Mouse (Mus musculus) midbrain, embryonic 10.5 days (tissue): ENCODE data around the gene Mok. TPM values are rescaled to one million over a fixed set of nuclear protein-coding genes. Genes with fewer than 3 reads are reported as not detected.
"Not testable (repeated sequence)": the region's sequence is repeated elsewhere in the genome, so short reads cannot be mapped to it uniquely, and the experiment has no call there.

Source experiments
- DNase-seq: peaks from one replicate; pipeline ENCODE4 v3.0.0-alpha.2; 2017; ENCODE audit warnings: low spot score
- H3K27ac ChIP-seq: fragments of 300-500 bp; sonication (generic); replicated peaks from 2 replicates; pipeline ENCODE4 v1.5.1; 2016; ENCODE audit warnings: mild to moderate bottlenecking
- H3K27me3 ChIP-seq: fragments of 300-500 bp; sonication (generic); 2 replicates; pipeline ENCODE4 v1.6.1; 2016; ENCODE audit warnings: low read depth, mild to moderate bottlenecking; ENCODE audit not compliant: poor library complexity, severe bottlenecking
- H3K36me3 ChIP-seq: fragments of 300-500 bp; sonication (generic); 2 replicates; pipeline ENCODE4 v1.6.1; 2016; ENCODE audit warnings: mild to moderate bottlenecking, moderate library complexity
- H3K4me1 ChIP-seq: fragments of 300-500 bp; sonication (generic); 2 replicates; pipeline ENCODE4 v1.6.1; 2016
- H3K4me3 ChIP-seq: fragments of 300-500 bp; sonication (generic); 2 replicates; pipeline ENCODE4 v1.5.1; 2016; ENCODE audit warnings: mild to moderate bottlenecking, moderate library complexity
- H3K9me3 ChIP-seq: fragments of 300-500 bp; sonication (generic); replicated peaks from 2 replicates; pipeline ENCODE4 v1.6.1; 2016; ENCODE audit warnings: mild to moderate bottlenecking
- WGBS: fragments of 180-500 bp; shearing (Covaris S2); methylation state at CpG from one replicate; pipeline ENCODE4 v1.1.7; 2016; 5-methylcytosine and 5-hydroxymethylcytosine counted together
- polyA plus RNA-seq: library from polyadenylated mRNA; unstranded; fragments of >200 nt; fragmentation: Nextera tagmentation; extraction: Ambion mirVana; gene quantifications from 2 replicates; pipeline ENCODE4 v1.2.1, GENCODE M21; 2016

The Mok gene
- polyA plus RNA-seq, 1 experiment from 2014 or later, result 10.1 TPM

GRCm38 (mm10) chr12:110861256-110861655 is 20.5 kb upstream of the Mok start:
- Histone ChIP-seq H3K27ac (no peak overlapping the region), H3K27me3 (no peaks in the 10 kb centered on the region), H3K9me3 (no peaks in the 10 kb centered on the region), H3K4me3 (no peak overlapping the region), H3K36me3 (peaks cover 43% of the 10 kb centered on the region), H3K4me1 (peaks cover 29% of the 10 kb centered on the region)
- 56% methylated on average over 7 of the region's 7 CpGs for WGBS
- DNase-seq, result no peak

DNA sequence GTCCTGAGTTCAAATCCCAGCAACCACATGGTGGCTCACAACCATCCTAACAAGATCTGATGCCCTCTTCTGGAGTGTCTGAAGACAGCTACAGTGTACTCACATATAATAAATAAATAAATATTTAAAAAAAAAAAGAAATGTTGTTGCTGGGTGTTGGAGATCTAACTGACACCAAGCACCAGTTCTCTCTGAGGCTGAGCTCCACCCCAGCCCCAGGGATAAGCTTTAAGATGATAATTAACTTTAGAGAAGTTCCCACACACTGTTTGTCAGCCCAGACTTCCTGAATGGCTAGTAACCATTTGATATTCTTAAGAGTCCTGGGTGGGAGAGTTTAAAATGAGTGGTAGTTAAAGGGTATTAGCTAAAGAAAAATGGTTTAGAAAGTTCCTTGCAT is 19.6 kb upstream of the Mok start:
- no peaks in the 10 kb centered on the region for H3K9me3 ChIP-seq
- H3K27me3 ChIP-seq, result no peaks in the 10 kb centered on the region
- no peak overlapping the region for H3K4me3 ChIP-seq
- peaks cover 50% of the 10 kb centered on the region for H3K36me3 ChIP-seq
- peaks cover 19% of the 10 kb centered on the region for H3K4me1 ChIP-seq
- H3K27ac ChIP-seq, result no peak overlapping the region
- DNase-seq, result no peak

DNA sequence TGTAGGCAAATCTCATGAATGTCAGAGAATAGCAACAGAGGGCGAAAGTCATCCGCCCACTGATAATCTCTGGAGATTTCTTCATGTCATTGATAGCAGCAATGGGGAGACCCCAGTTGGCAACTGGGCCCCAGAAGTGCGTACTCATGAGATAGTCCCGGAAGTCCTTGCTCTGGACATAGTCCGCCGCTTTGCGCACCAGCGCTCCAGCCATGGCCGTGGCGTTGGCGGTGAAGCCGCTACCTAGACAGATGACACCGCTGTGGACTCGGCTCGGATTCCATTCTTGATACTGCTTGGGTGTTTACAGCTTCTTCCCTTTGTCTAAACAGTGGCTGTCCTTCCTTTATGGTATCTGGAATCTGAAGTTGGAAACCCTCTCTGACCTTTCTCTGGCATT is 17.9 kb upstream of the Mok start:
- not testable (repeated sequence) for DNase-seq, H3K27ac ChIP-seq
- whole genome bisulfite sequencing, result 99% methylated on average over 15 of the region's 15 CpGs

DNA sequence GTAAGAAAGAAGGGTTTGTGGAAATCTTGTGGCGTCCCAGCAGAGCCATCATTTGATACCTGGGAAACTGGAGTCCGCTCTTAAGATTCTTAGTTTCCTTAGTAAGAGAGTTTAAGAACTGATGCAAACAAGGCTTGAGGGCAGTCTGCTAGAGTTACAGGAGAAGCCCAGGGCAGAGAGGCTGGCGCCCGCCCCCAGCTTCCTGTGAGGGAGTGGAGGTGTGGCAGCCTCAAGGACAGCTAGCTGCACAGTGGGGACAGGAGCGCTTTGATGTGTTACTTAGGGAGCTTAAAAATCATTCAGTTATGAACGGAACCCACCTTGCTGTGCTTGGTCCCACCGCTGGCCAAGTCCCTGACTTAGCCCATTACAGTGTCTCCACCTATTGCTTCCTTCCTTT is 16.5 kb upstream of the Mok start:
- Histone ChIP-seq H3K9me3 (no peaks in the 10 kb centered on the region), H3K27me3 (no peaks in the 10 kb centered on the region), H3K4me3 (no peak overlapping the region), H3K4me1 (peaks cover 10% of the 10 kb centered on the region), H3K27ac (no peak overlapping the region), H3K36me3 (peaks cover 39% of the 10 kb centered on the region)
- WGBS, result 93% methylated on average over 7 of the region's 7 CpGs
- DNase-seq, result no peak

More for the DNA sequence above, 17.9 kb upstream of the Mok start:
- not testable (repeated sequence) for H3K9me3 ChIP-seq, H3K4me3 ChIP-seq, H3K4me1 ChIP-seq, H3K27me3 ChIP-seq
- H3K36me3 ChIP-seq, result peaks cover 47% of the 10 kb centered on the region

- WGBS, result 91% methylated on average over 32 of the region's 32 CpGs
Measured at GRCm38 (mm10) chr12:110854786-110855737, 14.3 kb upstream of the Mok start.

DNA sequence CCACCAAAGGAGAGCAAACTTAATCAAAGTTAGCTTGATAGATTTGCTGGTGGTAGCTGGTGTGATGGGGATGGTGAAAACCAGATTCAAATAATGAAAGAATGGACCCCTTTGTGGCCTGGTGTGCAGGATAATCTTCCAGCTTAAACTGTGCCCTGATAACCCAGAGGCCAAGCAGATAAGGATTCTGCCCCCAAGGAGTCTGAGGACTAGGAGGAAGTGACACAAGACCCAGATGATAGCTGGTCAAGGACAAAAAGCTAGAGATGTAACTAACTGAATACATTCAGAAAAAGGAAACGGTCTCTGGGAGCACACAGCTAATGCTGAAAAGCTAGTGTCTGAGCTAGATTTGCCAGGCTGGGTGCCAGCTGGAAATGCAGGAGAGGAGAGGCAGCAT is 11.2 kb upstream of the Mok start:
- peaks cover 16% of the 10 kb centered on the region for H3K36me3 ChIP-seq
- H3K4me1 ChIP-seq, result peaks cover 22% of the 10 kb centered on the region
- H3K9me3 ChIP-seq, result no peaks in the 10 kb centered on the region
- peaks cover 14% of the 10 kb centered on the region for H3K27me3 ChIP-seq
- DNase-seq, result no peak
- H3K4me3 ChIP-seq, result no peak overlapping the region
- H3K27ac ChIP-seq, result no peak overlapping the region
- WGBS, result 94% methylated on average over 1 of the region's 1 CpGs

More at GRCm38 (mm10) chr12:110854786-110855737, 14.3 kb upstream of the Mok start:
- Histone ChIP-seq H3K4me1 (peaks cover 16% of the 10 kb centered on the region), H3K36me3 (peaks cover 24% of the 10 kb centered on the region), H3K9me3 (no peaks in the 10 kb centered on the region), H3K4me3 (no peak overlapping the region), H3K27ac (no peak overlapping the region), H3K27me3 (no peaks in the 10 kb centered on the region)
- DNase-seq, result no peak

DNA sequence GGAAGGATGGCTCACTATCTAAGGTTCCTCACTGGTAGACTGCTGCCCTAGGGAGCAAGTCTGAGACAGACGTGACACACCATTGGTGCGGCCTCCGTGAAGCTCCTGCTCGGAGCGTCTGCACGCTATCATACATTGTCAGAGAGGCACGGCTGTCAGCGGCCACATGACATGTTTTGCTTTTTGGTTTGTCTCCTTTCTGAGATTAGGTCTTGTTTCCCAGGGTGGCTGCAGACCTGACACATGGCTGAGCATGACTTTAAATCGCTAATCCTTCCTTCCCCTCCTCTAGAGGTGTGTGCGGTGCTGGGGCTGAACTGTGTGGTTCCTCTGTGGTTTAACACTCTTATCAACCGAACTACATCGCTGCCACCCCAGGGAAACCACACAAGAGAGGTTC is 10.7 kb upstream of the Mok start:
- H3K9me3 ChIP-seq, result no peaks in the 10 kb centered on the region
- no peak for DNase-seq
- peaks cover 24% of the 10 kb centered on the region for H3K4me1 ChIP-seq
- H3K4me3 ChIP-seq, result peak overlapping the region; percentile 98
- H3K27ac ChIP-seq, result no peak overlapping the region
- 85% methylated on average over 12 of the region's 12 CpGs for WGBS
- peaks cover 19% of the 10 kb centered on the region for H3K27me3 ChIP-seq
- H3K36me3 ChIP-seq, result peaks cover 14% of the 10 kb centered on the region

DNA sequence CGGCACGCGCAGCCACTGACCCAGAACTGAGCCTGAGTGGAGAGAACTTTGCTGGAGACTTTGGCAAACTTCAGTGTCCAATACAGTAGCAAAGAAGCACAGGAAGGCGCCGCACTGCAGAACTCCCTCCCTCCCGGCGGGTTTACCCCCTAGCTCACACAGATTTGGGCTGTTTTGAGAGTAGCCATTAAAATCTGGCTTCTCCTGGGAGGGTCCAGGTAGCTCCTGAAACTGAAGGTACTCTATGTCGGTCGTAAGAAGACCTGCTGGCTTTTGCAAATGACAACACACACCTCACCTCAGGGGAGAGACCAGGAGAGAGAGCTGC is 10.2 kb upstream of the Mok start:
- peak overlapping the region; percentile 94 for H3K27ac ChIP-seq

GRCm38 (mm10) chr12:110850010-110850928 is 9.5 kb upstream of the Mok start, which contains the start of gene Zfp839:
Zfp839 (plus strand) TSS chr12:110850253.
- WGBS, result under 1% methylated on average over 89 of the region's 89 CpGs
- Histone ChIP-seq H3K36me3 (peaks cover 4% of the 10 kb centered on the region), H3K9me3 (no peaks in the 10 kb centered on the region), H3K4me3 (peak within 1 kb of the TSS; percentile 98), H3K27me3 (peaks cover 25% of the 10 kb centered on the region), H3K27ac (peak within 1 kb of the TSS; percentile 94), H3K4me1 (peaks cover 35% of the 10 kb centered on the region)
- DNase-seq, result peak; percentile 87

More for the DNA sequence above, 10.2 kb upstream of the Mok start:
- peaks cover 29% of the 10 kb centered on the region for H3K4me1 ChIP-seq
- H3K9me3 ChIP-seq, result no peaks in the 10 kb centered on the region
- peak overlapping the region; percentile 98 for H3K4me3 ChIP-seq
- H3K27me3 ChIP-seq, result peaks cover 24% of the 10 kb centered on the region
- WGBS, result 21% methylated on average over 9 of the region's 9 CpGs
- no peak for DNase-seq
- peaks cover 10% of the 10 kb centered on the region for H3K36me3 ChIP-seq

GRCm38 (mm10) chr12:110846191-110846765 is 5.5 kb upstream of the Mok start:
- Histone ChIP-seq H3K9me3 (no peaks in the 10 kb centered on the region), H3K4me1 (peaks cover 48% of the 10 kb centered on the region), H3K27ac (no peak overlapping the region; the same call in 1 of the 2 replicates), H3K4me3 (peak overlapping the region; percentile 63), H3K27me3 (peaks cover 51% of the 10 kb centered on the region), H3K36me3 (no peaks in the 10 kb centered on the region)
- WGBS, result 73% methylated on average over 6 of the region's 6 CpGs
- no peak for DNase-seq

DNA sequence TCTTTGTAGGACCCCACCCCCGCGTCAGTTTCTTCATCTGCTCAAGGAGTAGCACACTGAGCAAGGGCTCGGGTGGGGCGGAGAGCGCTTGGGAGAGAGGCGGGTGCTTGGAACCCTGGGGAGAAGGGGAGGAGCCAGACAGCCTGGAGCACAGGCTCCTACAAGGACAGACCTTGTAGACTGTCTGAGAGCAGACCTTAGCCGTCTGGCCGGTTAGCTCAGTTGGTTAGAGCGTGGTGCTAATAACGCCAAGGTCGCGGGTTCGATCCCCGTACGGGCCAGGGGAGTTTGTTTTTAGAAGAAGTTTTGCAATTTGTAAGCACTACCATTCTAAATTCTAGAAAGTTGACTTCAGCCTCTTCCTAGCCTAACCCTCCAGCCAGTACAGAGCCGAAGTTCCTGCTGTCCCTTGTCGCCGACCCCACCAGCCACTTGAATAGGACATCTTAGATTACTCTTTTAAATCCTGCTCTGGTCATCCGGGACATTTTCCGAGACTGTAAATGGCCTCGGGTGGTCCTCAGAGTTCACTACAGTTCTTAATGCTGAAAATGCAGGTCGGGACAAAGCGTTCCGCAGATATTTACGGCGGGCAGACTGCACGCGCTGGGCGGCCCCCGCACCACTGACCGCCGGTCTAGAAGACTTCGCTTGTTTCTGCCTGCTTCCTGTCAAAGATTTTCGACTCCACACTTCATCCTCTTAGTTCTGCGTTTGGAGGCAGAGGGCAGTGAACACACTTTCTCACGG is 4.6 kb upstream of the Mok start:
- Histone ChIP-seq H3K4me3 (peak overlapping the region; percentile 63), H3K4me1 (peaks cover 41% of the 10 kb centered on the region), H3K27ac (peak overlapping the region; percentile 73), H3K9me3 (no peaks in the 10 kb centered on the region), H3K27me3 (peaks cover 51% of the 10 kb centered on the region), H3K36me3 (no peaks in the 10 kb centered on the region)
- DNase-seq, result peak; percentile 94
- WGBS, result under 1% methylated on average over 36 of the region's 36 CpGs
